Mouse (Mus musculus): ENCODE measurements around the gene Zfp599.

Zfp599 gene

GRCm38 (mm10) chr9:22224066-22224465 lies 35.6 kb downstream of the Zfp599 start:
- no peak for DNase-seq (ENCODE audit: low spot score)

- no peak for DNase-seq (ENCODE audit: low spot score)
Measured at GRCm38 (mm10) chr9:22217858-22218493, 41.7 kb downstream of the Zfp599 start.

GRCm38 (mm10) chr9:22216705-22217104 lies 43.0 kb downstream of the Zfp599 start:
- no peak for DNase-seq (ENCODE audit: low spot score)

GRCm38 (mm10) chr9:22214549-22214948 lies 45.1 kb downstream of the Zfp599 start:
- DNase-seq (ENCODE audit: low spot score) = no peak

- no peak for DNase-seq (ENCODE audit: low spot score)
Measured at GRCm38 (mm10) chr9:22213785-22214194, 45.9 kb downstream of the Zfp599 start.
